Mouse (Mus musculus): ENCODE measurements around the gene Dmwd. TPM values are rescaled to one million over a fixed set of nuclear protein-coding genes. Genes with fewer than 3 reads are reported as not detected.

The Dmwd gene
- polyA plus RNA-seq, 1 experiment: 27.7 TPM

- TF ChIP-seq CTCF (IDR thresholded peaks at IDR 0.05; ENCODE audit: control insufficient read depth, insufficient read depth, low read length) (no peak), POLR2A (IDR thresholded peaks at IDR 0.05; ENCODE audit: borderline replicate concordance, control insufficient read depth, low read depth, low read length) (no peak)
- WGBS: 4% methylated on average over 6 of the region's 6 CpGs
- Histone ChIP-seq H3K27ac (ENCODE audit: control insufficient read depth, insufficient read depth, low read depth, low read length, poor library complexity) (peak overlapping the region; percentile 16; the same call in 1 of the 2 replicates), H3K4me1 (ENCODE audit: control insufficient read depth, insufficient read depth, low read length) (peaks cover 4% of the 10 kb centered on the region; the same call in 1 of the 2 replicates), H3K4me3 (replicated peaks; ENCODE audit: control insufficient read depth, low read depth, low read length) (no peak overlapping the region)
These were observed 8.3 kb downstream of the Dmwd start for GRCm38 (mm10) chr7:19084277-19084771.

GRCm38 (mm10) chr7:19084921-19085473, 9.0 kb downstream of the Dmwd start:
- no peak overlapping the region for H3K27ac ChIP-seq (ENCODE audit: control insufficient read depth, insufficient read depth, low read depth, low read length, poor library complexity)
- WGBS: 22% methylated on average over 9 of the region's 9 CpGs
- peaks cover 4% of the 10 kb centered on the region; the same call in 1 of the 2 replicates for H3K4me1 ChIP-seq (ENCODE audit: control insufficient read depth, insufficient read depth, low read length)
- no peak for TF ChIP-seq CTCF (IDR thresholded peaks at IDR 0.05; ENCODE audit: control insufficient read depth, insufficient read depth, low read length)
- no peak for TF ChIP-seq POLR2A (IDR thresholded peaks at IDR 0.05; ENCODE audit: borderline replicate concordance, control insufficient read depth, low read depth, low read length)
- H3K4me3 ChIP-seq (replicated peaks; ENCODE audit: control insufficient read depth, low read depth, low read length): no peak overlapping the region

GRCm38 (mm10) chr7:19085495-19085894, 9.5 kb downstream of the Dmwd start:
- WGBS: 10% methylated on average over 6 of the region's 6 CpGs

GRCm38 (mm10) chr7:19086042-19086441, 10.0 kb downstream of the Dmwd start:
- TF ChIP-seq CTCF (IDR thresholded peaks at IDR 0.05; ENCODE audit: control insufficient read depth, insufficient read depth, low read length) (no peak), POLR2A (IDR thresholded peaks at IDR 0.05; ENCODE audit: borderline replicate concordance, control insufficient read depth, low read depth, low read length) (no peak)
- Histone ChIP-seq H3K27ac (ENCODE audit: control insufficient read depth, insufficient read depth, low read depth, low read length, poor library complexity) (no peak overlapping the region), H3K4me1 (ENCODE audit: control insufficient read depth, insufficient read depth, low read length) (peaks cover 4% of the 10 kb centered on the region; the same call in 1 of the 2 replicates), H3K4me3 (replicated peaks; ENCODE audit: control insufficient read depth, low read depth, low read length) (no peak overlapping the region)
- 3% methylated on average over 14 of the region's 14 CpGs for WGBS

More at GRCm38 (mm10) chr7:19085495-19085894, 9.5 kb downstream of the Dmwd start:
- Histone ChIP-seq H3K4me1 (ENCODE audit: control insufficient read depth, insufficient read depth, low read length) (peaks cover 4% of the 10 kb centered on the region; the same call in 1 of the 2 replicates), H3K4me3 (replicated peaks; ENCODE audit: control insufficient read depth, low read depth, low read length) (no peak overlapping the region), H3K27ac (ENCODE audit: control insufficient read depth, insufficient read depth, low read depth, low read length, poor library complexity) (no peak overlapping the region)
- TF ChIP-seq POLR2A (IDR thresholded peaks at IDR 0.05; ENCODE audit: borderline replicate concordance, control insufficient read depth, low read depth, low read length) (no peak), CTCF (IDR thresholded peaks at IDR 0.05; ENCODE audit: control insufficient read depth, insufficient read depth, low read length) (no peak)

- H3K27ac ChIP-seq (ENCODE audit: control insufficient read depth, insufficient read depth, low read depth, low read length, poor library complexity): no peak overlapping the region
These were observed 10.7 kb downstream of the Dmwd start for GRCm38 (mm10) chr7:19086760-19087159.

GRCm38 (mm10) chr7:19088813-19089212, 12.8 kb downstream of the Dmwd start:
- Histone ChIP-seq H3K27ac (ENCODE audit: control insufficient read depth, insufficient read depth, low read depth, low read length, poor library complexity) (no peak overlapping the region), H3K4me3 (replicated peaks; ENCODE audit: control insufficient read depth, low read depth, low read length) (no peak overlapping the region), H3K4me1 (ENCODE audit: control insufficient read depth, insufficient read depth, low read length) (peaks cover 6% of the 10 kb centered on the region; the same call in 1 of the 2 replicates)
- TF ChIP-seq POLR2A (IDR thresholded peaks at IDR 0.05; ENCODE audit: borderline replicate concordance, control insufficient read depth, low read depth, low read length): no peak
- TF ChIP-seq CTCF (IDR thresholded peaks at IDR 0.05; ENCODE audit: control insufficient read depth, insufficient read depth, low read length): peak; percentile 90
- 19% methylated on average over 10 of the region's 10 CpGs for WGBS

More at GRCm38 (mm10) chr7:19086760-19087159, 10.7 kb downstream of the Dmwd start:
- no peak for TF ChIP-seq CTCF (IDR thresholded peaks at IDR 0.05; ENCODE audit: control insufficient read depth, insufficient read depth, low read length)
- no peak for TF ChIP-seq POLR2A (IDR thresholded peaks at IDR 0.05; ENCODE audit: borderline replicate concordance, control insufficient read depth, low read depth, low read length)
- Histone ChIP-seq H3K4me3 (replicated peaks; ENCODE audit: control insufficient read depth, low read depth, low read length) (no peak overlapping the region), H3K4me1 (ENCODE audit: control insufficient read depth, insufficient read depth, low read length) (peaks cover 4% of the 10 kb centered on the region; the same call in 1 of the 2 replicates)
- WGBS: 75% methylated on average over 18 of the region's 18 CpGs

- H3K4me1 ChIP-seq (ENCODE audit: control insufficient read depth, insufficient read depth, low read length): peaks cover 2% of the 10 kb centered on the region; the same call in 1 of the 2 replicates
- no peak overlapping the region for H3K27ac ChIP-seq (ENCODE audit: control insufficient read depth, insufficient read depth, low read depth, low read length, poor library complexity)
- H3K4me3 ChIP-seq (replicated peaks; ENCODE audit: control insufficient read depth, low read depth, low read length): no peak overlapping the region
- 72% methylated on average over 17 of the region's 17 CpGs for WGBS
- no peak for TF ChIP-seq POLR2A (IDR thresholded peaks at IDR 0.05; ENCODE audit: borderline replicate concordance, control insufficient read depth, low read depth, low read length)
- TF ChIP-seq CTCF (IDR thresholded peaks at IDR 0.05; ENCODE audit: control insufficient read depth, insufficient read depth, low read length): no peak
These were observed 15.9 kb downstream of the Dmwd start for GRCm38 (mm10) chr7:19091913-19092312.

GRCm38 (mm10) chr7:19092381-19093173, 16.6 kb downstream of the Dmwd start:
- 14% methylated on average over 38 of the region's 38 CpGs for WGBS
- no peak for TF ChIP-seq POLR2A (IDR thresholded peaks at IDR 0.05; ENCODE audit: borderline replicate concordance, control insufficient read depth, low read depth, low read length)
- TF ChIP-seq CTCF (IDR thresholded peaks at IDR 0.05; ENCODE audit: control insufficient read depth, insufficient read depth, low read length): no peak
- Histone ChIP-seq H3K4me1 (ENCODE audit: control insufficient read depth, insufficient read depth, low read length) (peaks cover 2% of the 10 kb centered on the region; the same call in 1 of the 2 replicates), H3K27ac (ENCODE audit: control insufficient read depth, insufficient read depth, low read depth, low read length, poor library complexity) (peak overlapping the region; percentile 7; the same call in 1 of the 2 replicates), H3K4me3 (replicated peaks; ENCODE audit: control insufficient read depth, low read depth, low read length) (no peak overlapping the region)
